Mouse (Mus musculus) intestine, embryonic 15.5 days (tissue): Measurements from ENCODE around the gene Plp2. TPM values are rescaled to one million over a fixed set of nuclear protein-coding genes. Genes with fewer than 3 reads are reported as not detected.

Experiments used
- polyA plus RNA-seq: library from polyadenylated mRNA; unstranded; fragments of >200 nt; fragmentation: Nextera tagmentation; extraction: Ambion mirVana; gene quantifications from 2 replicates; pipeline ENCODE4 v1.2.1, GENCODE M21; 2015

The Plp2 gene
- polyA plus RNA-seq, 1 experiment from 2014 or later = 198 TPM

Other genes with a start within 250 kb of the Plp2 start
- not detected in 2 replicates for gene Foxp3, start 97.7 kb downstream of the Plp2 start, polyA plus RNA-seq
- 1.3 and 1.5 TPM in 2 replicates for gene Ppp1r3f, start 97.1 kb downstream of the Plp2 start, polyA plus RNA-seq
- gene Ccdc22, start 65.9 kb downstream of the Plp2 start, polyA plus RNA-seq = 31.2 and 31.4 TPM in 2 replicates
- gene Cacna1f, start 64.3 kb downstream of the Plp2 start, polyA plus RNA-seq = 0.04 TPM in 1 of 2 replicates, not detected in the other
- gene Syp, start 32.9 kb downstream of the Plp2 start, polyA plus RNA-seq = 6.3 and 6.5 TPM in 2 replicates
- gene Prickle3, start 14.1 kb downstream of the Plp2 start, polyA plus RNA-seq = 6.6 and 6.8 TPM in 2 replicates
- gene Magix, start 9.9 kb upstream of the Plp2 start, polyA plus RNA-seq = 0.57 and 0.71 TPM in 2 replicates
- 27.6 and 31.8 TPM in 2 replicates for gene Gpkow, start 25.7 kb upstream of the Plp2 start, polyA plus RNA-seq
- 25.0 and 27.5 TPM in 2 replicates for gene Wdr45, start 42.9 kb upstream of the Plp2 start, polyA plus RNA-seq
- not detected in 2 replicates for gene Gm45208, start 50.9 kb upstream of the Plp2 start, polyA plus RNA-seq
- gene Praf2, start 57.0 kb upstream of the Plp2 start, polyA plus RNA-seq = 60.3 and 61.4 TPM in 2 replicates
- 12.4 TPM in 2 replicates for gene Ccdc120, start 79.5 kb upstream of the Plp2 start, polyA plus RNA-seq
- gene Tfe3, start 91.2 kb upstream of the Plp2 start, polyA plus RNA-seq = 23.0 and 23.9 TPM in 2 replicates
- 35.4 and 35.5 TPM in 2 replicates for gene Gripap1, start 118.4 kb upstream of the Plp2 start, polyA plus RNA-seq
- 1.5 and 2.1 TPM in 2 replicates for gene Kcnd1, start 150.9 kb upstream of the Plp2 start, polyA plus RNA-seq
- gene Otud5, start 170.0 kb upstream of the Plp2 start, polyA plus RNA-seq = 37.6 and 37.7 TPM in 2 replicates
- 11.3 and 12.6 TPM in 2 replicates for gene Pim2, start 206.9 kb upstream of the Plp2 start, polyA plus RNA-seq
- 36.5 and 39.5 TPM in 2 replicates for gene Slc35a2, start 212.6 kb upstream of the Plp2 start, polyA plus RNA-seq
- 101 and 104 TPM in 2 replicates for gene Pqbp1, start 227.9 kb upstream of the Plp2 start, polyA plus RNA-seq
- 128 and 131 TPM in 2 replicates for gene Timm17b, start 228.0 kb upstream of the Plp2 start, polyA plus RNA-seq
- not detected in 2 replicates for gene Gm10491, start 236.4 kb upstream of the Plp2 start, polyA plus RNA-seq
- gene Gm10490, start 238.2 kb upstream of the Plp2 start, polyA plus RNA-seq = not detected in 2 replicates
- 14.2 and 14.4 TPM in 2 replicates for gene Pcsk1n, start 248.4 kb upstream of the Plp2 start, polyA plus RNA-seq